Mouse (Mus musculus): ENCODE results near the gene Sp140.
"Not testable (repeated sequence)": the region's sequence is repeated elsewhere in the genome, so short reads cannot be mapped to it uniquely, and the experiment has no call there.

Sp140 gene

DNA sequence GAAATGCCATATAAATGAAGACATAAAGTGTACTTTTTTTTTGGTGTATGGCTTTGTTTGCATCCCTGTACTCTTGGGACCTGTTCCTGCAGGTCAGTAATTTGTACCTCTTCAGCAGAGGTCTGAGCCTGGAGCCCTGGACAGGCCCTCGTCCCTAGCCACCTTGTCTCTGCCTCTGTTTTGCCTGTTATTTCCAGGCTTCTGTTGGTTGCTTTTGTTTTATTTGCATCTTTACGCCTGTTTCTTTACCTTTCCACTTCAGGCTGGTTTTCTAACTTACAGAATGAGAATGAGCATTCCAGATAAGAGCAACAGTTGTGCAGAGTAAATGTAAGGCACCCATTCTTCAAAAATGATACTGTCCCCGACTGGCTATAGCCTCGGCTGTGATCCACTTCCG, at the start of gene Sp140:
Gene Sp140 (plus strand): TSS at position 301 of the 400 bp plus-strand sequence.
- DNase-seq: not testable (repeated sequence)

DNA sequence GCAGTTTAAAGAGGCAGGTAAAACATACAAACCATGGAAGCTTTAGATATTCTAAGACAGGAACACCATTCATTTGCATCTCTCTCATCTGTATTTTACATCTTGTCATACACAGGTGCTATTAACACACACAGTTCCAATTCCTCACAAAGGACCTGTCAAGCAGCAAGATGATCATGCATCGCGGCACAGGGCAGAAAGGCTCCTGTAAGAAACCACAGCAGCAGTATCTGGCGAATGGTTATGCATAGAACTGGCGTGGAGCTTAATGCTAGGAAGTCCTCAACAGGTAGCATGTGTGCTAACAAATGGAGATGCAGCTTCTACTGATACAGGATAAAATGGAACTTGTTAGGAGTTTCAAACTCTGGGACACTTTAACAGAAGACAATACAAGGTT, 44.9 kb upstream of the Sp140 start:
- peak in 1 of 2 experiments; percentile 11 for DNase-seq

DNA sequence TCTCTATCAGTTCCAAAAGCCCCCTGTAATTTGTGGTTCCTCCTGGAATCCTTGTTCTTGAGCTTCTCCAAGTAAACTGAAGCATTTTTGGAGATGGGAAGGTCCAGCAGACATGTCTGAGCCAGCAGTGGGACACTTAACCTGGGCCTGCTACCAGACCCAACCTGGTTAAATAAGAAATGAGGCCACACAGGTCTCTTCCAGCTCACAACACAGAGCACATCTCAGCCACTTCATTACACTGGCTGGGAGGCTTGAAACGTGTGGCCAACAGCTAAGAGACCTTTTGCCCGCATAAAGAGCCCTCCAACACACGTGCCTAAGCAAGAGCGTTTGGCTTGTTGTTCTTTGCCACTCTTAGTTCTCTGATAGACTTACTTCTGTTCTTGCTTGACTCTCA, 26.6 kb upstream of the Sp140 start:
- not testable (repeated sequence) for DNase-seq

DNA sequence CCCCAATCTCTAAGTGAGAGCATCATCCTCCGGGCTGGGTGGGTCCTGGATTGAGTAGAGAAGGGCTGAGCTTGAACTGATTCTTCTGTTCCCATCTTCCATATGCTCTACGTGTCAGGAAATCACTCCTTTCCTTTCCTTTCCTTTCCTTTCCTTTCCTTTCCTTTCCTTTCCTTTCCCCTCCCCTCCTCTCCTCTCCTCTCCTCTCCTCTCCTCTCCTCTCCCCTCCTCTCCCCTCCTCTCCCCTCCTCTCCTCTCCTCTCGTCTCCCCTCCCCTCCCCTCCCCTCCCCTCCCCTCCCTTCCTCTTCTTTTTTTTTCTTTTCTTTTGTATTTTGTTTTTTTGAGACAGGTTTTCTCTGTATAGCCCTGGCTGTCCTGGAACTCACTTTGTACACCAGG, 24.8 kb upstream of the Sp140 start, which contains the start of gene G530012D18Rik:
Gene G530012D18Rik (plus strand): TSS at position 301 of the 400 bp plus-strand sequence.
- not testable (repeated sequence) for DNase-seq

DNA sequence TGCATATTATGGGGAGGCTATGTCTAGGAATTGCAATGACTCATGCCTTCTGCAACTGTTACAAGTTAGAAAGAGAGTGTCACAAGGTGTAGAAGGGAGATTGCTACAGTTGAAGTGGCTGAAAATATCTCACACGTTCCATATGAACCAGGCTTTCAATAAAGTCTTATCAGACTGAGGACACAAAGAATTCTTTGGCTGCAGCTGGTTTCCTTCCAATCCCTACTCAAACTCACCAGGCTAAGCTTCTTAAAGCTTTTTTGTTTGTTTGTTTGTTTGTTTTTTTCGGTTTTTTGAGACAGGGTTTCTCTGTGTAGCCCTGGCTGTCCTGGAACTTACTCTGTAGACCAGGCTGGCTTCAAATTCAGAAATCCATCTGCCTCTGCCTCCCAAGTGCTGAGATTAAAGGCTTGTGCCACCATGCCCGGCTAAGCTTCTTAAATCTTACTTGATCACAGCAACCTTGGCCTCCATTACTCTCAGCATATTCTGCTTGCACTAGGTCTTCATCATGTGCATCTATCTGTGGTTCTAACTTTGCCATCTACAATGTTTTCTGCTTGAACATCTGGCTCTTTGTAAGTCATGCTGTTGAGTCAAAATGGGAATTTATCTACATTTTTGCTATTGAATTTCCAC, 21.7 kb upstream of the Sp140 start:
- not testable (repeated sequence) for DNase-seq

DNA sequence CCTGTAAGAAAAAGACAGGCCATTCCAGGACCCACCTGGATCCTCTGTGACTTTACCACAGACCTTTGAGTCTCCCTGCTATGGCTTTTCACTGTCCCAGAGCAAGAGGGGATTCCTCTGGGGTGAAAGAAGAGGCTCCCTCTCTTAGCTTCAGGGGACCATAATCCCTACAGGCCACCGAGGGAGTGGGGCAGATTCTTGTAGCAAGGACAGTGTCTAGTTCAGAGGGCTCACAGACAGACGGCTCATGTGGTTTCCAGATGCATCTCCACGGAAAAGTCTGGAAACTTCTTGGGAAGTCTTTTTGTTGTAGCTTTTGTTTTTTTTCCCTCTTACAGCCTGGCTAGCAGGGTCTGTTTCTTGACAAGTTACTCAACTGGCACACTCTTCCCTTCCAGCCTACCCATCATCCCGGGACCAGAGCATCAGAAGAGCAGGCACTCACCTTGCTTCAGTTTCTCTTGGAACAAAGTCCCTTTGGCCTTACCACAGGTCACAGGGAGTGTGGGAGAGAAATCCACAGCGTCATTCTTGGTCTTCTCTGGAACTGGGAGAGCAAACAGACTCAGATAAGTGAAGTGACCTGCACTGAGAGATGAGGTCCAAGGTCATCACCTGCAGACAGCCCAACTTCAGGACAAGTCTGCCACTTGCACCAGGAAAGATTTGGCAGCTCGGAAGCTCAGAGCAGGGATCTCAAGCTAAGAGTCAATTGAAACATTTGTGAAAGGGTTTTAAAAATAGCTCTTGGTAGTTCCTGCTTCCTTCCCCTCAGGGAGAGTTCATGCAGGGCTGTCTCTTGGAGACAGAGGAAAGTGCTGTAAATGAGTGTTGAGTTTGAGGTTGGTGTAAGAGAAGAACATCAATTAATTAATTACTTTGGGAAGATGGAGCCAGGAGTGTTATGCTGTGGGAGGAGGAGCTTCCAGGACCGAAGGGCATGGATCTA, 20.7 kb upstream of the Sp140 start:
- DNase-seq: not testable (repeated sequence)

DNA sequence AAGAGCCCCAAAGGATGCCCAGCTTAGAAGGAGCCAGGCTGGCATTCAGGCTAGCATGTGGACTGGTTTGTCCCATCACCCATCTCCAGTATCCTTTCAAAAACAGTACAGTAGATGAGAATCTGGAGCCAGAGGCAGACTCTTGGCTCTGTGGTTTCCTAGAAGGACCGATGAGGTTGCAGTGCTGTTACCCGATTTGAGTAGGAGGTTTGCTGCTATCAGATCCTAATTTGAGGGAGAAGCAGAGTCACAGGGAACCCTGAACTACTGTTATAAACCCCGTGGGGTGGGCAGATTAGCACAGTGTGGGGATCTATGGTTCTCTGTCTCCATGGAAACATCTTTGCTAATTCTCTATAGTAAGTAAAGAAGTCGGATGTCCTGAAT, 20.0 kb upstream of the Sp140 start:
- not testable (repeated sequence) for DNase-seq

DNA sequence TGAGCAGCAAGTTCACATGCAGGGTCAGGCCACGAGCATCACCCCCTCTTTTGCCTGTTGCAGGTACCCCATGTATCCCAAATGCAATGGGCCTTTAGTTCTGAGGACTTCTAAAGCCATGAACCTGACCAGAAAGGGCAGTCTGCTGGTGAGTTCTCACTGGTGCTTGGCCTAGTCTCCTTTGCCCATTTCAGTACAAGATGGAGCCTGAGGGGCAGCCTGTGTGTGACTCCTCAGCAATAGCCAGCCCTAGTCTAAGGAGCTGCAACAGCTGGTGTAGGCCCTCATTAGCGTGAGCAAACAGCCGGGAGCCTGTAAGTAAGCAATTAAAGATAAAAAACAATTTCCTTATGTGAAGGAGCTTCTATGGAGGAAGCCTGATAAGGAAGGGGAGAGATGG, 19.6 kb upstream of the Sp140 start:
- DNase-seq: not testable (repeated sequence)

DNA sequence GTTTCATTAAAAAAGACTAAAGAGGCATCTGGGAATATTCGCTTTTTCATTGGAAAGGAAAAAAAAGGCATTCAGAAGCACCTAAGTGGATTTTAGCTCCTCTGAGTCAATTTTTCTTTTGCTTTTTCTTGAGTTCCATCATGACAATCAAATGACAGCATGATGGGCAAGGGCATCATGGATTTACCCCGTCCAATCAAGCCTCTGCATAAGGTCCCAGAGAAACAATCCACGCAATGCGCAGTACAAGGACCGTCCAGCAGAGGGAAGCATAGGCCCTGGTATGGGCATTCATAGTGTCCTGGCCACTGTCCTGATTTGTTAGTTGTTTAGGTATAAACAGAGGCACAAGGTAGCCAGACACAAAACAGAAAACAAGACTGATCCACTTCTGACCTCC, 18.7 kb upstream of the Sp140 start:
- DNase-seq: not testable (repeated sequence)

DNA sequence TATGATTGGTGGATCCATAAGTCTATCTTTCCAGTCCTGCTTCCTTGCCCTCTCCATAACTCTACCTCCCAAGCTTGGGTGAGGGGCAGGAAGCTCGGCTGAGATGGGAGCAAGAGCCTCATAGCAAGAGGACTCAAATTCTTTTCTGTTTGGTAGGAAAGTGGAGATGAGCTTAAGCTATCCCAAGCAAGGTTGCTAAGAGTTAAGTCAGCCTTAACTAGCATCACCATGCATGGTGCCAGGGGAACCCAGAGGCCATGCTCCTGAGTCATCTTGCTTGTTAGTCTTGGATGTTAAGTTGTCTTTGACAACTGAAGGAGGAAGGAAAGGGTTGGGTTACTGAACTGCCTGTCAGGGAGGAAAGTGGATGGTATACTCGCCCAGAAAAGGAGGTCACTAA, 11.5 kb upstream of the Sp140 start:
- not testable (repeated sequence) for DNase-seq

DNA sequence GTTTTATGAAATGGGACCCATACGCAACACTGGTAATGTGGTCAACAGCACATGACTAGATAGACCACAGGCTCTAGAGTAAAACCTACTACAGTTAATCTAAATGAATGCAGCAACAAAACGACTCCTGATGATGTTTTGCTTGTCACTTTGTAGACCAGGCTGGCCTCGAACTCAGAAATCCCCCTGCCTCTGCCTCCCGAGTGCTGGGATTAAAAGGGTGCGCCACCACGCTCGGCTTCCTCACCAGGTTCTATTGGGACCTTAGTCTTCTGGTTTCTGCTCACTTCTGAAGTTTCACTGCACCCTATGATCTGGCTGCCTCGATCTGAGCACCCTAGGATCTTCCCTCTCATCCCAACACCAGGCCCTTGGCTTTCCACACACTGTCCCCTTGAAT, 7.7 kb upstream of the Sp140 start:
- DNase-seq: not testable (repeated sequence)

DNA sequence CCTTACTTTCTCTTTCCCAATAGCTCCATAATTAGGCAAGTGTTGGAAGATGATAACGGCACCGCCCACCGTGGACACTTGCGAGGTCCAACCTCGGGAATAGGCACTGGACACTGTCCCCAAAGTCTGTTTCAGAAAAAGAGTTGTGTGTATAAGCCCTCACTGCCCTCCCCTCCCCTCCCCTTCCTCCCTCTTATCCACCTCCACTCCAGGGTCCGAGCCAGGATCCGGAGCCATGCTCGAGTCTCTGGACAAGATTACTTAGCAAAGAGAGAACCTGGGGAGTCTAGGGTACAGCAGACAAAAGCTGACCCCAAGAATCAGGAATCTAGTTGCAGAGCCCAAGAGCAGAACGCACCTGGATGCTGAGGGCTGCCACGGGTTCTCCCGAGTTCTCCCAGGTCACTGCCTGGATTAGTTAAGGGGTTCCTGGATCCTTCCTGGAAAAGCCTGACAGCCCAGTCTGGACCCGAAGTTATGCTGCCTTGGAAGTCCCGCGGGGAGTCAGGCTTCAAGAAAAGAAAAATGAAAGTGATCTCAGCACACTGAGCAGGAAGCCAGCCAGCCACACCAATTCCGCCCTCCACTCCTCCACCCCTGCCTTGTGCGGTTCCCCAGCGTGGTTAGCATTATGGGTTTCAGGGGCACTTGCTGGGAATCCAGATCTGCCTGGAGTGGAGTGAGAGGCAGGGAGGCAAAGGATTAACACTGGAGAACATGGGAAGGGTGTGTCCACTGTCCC, 1.7 kb upstream of the Sp140 start, which contains the start of gene Sp110:
Gene Sp110 (minus strand): TSS at position 547 of the 742 bp plus-strand sequence.
- DNase-seq: not testable (repeated sequence)

DNA sequence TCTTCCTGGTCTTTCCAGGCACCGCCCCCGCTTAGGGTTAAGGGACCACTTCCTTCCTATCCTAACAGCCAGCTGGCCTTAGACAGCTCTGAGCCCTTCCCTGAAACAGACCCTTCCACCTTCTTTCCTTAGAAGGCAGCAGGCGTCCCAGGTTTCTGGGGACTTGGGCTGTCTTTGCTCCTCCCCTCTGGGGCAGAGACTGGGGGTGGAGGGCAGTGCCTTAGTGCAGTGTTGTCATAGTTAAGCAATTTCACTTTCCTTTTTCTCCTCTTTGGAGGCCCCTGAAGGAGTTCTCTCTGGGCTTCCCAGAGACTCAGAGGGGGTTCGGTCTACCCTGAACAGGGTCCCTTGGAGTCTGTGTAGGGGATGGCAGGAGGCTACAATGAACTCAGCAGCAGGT, 616 bp downstream of the Sp140 start:
- not testable (repeated sequence) for DNase-seq

DNA sequence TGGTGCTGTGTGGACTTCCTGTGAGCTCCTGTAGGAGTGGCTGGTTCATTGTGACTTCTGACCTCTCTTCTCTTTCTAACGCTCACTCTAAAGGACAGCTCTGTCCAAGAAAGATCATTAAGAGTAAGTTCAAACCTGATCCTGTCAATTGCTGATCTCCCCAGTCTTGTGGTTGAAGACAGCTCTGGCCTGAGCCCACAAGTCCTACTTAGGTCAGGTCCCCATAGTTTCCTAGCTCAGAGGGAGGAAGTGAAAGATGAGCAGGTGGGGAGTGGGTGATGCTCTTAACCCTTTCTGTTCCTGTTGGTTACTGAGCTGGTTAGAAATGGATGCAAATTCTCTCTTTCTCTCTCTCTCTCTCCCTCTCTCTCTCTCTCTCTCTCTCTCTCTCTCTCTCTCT, 4.2 kb downstream of the Sp140 start:
- not testable (repeated sequence) for DNase-seq

DNA sequence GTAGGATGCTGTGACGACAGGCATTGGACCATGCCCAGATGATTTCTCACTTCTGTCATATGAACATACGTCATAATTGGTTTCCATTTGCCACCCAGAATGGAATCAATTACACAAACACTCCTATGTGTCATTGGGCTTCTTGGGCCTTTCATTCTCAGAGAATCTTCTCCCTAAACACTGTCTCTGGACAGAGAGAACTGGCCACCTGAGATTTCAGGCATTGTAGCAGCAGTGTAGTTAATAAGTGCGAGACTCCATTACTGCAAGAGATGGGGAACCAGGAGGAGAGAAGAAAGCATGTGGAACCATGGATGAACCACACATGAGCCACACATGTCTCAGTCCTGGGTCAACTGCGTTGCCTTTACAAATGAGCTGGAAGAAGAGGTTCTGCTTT, 8.2 kb downstream of the Sp140 start:
- not testable (repeated sequence) for DNase-seq

DNA sequence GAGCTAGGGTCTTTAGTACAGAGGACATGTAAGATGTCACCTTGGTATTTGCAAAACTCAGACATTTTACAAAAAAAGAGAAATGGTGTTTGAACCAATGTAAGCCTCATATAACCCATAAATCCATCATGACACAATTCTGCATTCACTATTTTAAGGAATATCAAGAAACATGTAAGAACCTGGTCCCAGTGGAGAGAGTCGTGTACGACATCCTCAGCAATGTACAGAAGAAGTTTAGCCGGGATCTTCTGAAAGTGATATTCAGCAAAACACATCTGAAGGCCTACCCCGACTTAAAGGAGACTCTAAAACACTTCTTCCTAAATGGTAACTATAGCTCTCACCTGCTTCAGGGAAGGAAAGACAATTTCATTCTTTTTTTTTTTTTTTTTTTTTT, 10.4 kb downstream of the Sp140 start:
- not testable (repeated sequence) for DNase-seq

DNA sequence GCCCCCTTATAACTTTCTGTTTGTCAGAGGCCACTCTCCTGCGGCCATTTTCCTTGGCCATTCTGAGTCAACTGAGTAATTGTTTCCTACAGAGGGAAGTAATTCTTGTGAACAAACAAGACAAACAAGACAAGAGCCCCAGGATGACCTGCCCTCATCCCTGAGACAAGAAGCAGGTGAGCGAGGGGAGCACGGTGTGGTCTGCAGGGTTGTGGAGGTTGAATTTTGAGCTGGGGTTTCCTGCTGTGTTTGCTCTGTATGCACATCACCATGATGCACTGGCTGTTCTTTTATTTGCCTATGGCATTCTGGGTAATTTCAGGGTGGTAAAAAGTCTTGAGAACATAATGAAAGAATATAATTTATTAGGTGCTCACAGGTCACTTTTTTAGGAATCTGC, 14.9 kb downstream of the Sp140 start:
- DNase-seq: not testable (repeated sequence)

DNA sequence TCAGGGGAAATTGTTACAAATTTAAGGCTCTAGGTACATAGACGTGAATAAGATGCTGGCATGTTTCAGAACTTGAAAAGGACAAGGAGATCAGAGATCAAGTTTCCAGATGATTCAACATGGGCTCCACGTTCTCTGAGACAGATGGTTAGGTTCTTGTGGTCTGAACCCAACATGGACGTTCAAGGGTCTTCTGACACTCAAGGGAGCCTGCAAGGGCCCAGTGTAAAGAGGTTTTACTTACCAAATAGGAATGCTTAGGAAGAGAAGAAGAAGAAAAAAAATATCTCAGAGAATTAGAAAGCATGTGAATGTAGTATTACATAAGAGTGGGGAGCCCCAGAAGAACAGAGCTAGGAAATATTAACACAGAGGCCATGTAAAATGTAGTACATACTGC, 15.6 kb downstream of the Sp140 start:
- not testable (repeated sequence) for DNase-seq

DNA sequence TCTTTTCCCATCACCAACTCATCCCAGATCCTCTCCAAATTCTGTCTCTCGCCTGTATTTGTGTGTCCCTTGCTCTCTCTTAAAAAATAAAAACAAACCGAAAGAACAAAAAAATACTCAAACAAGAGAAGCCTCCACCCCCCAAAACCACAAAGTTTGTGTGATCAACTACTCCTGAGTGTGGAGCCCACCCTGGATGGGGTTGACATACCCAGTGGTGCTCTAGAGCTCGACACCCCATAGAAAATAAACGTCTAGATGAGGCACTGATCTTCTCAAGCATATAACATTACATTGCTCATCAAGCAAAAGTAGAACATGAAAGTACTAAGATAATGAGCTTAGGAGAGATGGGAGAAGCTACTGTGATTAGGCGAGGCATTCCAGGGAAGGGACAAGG, 17.0 kb downstream of the Sp140 start:
- not testable (repeated sequence) for DNase-seq

DNA sequence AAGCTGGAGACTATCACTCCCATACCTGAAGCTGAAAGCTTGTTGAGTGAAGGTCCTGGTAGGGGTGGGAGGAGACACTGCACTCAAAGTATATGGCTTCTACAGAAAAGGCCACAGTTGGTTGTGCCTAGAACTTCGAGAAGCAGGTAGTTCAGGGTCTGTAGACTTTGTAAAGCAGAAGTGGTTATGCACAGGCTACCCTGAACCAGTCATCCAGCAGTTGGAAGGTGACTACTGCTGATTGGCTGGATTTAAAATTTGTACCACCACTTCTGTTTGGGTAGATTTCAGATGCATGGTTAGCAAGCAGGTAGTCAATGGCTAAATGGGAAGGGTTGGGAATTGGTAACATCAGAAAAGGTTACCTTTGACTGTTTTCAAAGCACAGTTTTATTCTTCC, 18.5 kb downstream of the Sp140 start:
- not testable (repeated sequence) for DNase-seq

DNA sequence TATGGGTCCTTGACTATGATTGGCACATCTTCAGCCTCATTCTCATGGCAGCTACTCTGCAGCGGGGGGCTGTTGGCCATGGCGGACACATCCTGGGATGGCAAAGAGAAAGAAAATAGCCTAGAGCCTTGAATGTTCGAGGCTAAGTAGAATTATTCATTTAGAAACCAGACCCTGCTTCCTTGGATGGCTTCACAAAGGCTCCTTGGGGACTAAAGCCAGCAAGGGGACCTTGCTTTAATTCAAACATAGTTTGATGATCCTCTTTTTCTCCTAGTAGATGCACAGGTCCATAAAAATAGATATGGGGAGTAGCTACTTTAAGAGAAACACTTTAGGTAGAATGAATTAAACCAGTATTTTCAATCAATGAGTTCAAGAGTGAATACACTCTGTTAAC, 36.8 kb downstream of the Sp140 start:
- DNase-seq: not testable (repeated sequence)

DNA sequence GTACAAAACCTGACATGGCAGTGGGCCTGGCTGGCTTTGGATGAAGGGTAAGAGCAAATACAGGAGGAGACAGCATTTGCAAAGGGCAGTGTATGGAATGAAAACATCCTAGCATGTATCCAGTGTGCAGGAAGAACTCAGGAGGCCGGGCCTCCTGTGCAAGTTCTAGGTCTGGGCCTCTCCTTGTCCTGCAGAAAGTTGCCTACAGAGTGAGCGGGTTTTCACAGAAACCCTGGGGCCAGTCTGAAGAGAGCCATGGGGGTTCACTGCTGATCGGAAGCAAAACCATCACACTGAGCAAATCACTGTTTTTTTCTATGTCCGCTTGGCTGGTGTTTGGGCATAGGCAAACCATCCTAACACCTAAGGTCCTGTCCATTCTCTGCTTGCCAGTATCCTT, 38.0 kb downstream of the Sp140 start:
- not testable (repeated sequence) for DNase-seq

DNA sequence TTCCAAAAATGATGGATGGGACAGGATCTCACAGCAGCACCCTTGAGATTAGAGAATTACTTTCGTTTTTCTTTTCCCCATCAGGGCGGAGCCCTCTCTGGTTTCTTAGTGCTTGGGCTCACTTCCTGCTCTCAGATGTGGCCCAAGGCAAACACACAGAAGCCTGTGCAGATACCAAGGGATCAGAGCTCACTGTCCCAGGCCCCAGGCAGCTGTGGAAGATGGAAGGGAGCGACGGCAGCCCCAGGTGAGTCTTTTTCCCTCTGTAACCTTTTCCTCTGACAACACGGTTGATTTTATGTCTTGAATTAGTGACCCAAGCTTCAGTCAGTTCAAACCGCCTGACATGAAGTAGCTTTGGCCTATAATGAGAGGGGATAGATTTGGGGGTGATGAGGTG, 49.7 kb downstream of the Sp140 start, which contains the start of gene Sp100:
Gene Sp100 (plus strand): TSS at position 108 of the 400 bp plus-strand sequence.
- DNase-seq: not testable (repeated sequence)

Data from cerebellum, adult 18-20 months (tissue).